Mouse (Mus musculus): ENCODE measurements around the gene Mthfd1. TPM values are rescaled to one million over a fixed set of nuclear protein-coding genes. Genes with fewer than 3 reads are reported as not detected.
A peak's percentile ranks its signal among the peaks of the same experiment; 100 is the strongest.

Mthfd1 gene
- total and polyA plus RNA-seq, 3 experiments: 110 to 133 (median 112) TPM

DNA sequence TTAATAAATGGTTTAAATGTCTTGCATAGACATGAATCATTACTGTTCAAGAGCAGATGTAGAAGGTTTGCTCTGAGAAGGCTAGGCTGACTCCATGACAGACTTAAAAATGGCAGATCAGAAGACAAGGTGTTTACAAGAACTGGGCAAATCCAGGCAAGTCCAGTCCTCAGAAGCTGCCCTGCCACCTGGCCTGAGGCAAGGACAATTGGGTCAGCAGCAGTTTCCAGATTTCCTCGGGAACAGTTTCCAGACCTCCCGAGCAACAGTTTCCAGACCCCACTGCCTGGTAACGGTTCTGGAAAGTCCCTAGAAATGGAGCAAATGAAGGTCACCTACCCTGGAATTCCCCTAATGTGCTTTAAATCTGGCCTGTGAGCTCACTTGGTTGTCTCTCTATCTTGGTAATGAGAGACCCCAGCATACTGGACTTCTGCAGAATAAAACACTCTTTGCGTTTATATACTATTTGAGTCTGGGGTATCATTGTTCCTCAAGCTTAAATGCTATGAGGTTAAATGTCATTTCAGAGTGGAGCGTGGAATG lies 45.6 kb upstream of the Mthfd1 start:
- in situ Hi-C loops (cut with MboI; ENCODE audit: low pct_ligation_motif_present, low pct_unique_long_range_greater_than_20kb, low sequenced_read_pairs): no loop called here
- no peak for TF ChIP-seq KAT2A (IDR thresholded peaks at IDR 0.05; ENCODE audit: insufficient replicate concordance, low read length)
- no peak for TF ChIP-seq IRF4 (IDR thresholded peaks at IDR 0.05; ENCODE audit: low read depth, low read length)
- TF ChIP-seq MAX (IDR thresholded peaks at IDR 0.05; ENCODE audit: low read length): no peak
- no peak for TF ChIP-seq BHLHE40 (IDR thresholded peaks at IDR 0.05; ENCODE audit: low read depth, low read length)
- no peak for TF ChIP-seq GABPA (IDR thresholded peaks at IDR 0.05; ENCODE audit: insufficient replicate concordance, low read depth, low read length)
- no peak for TF ChIP-seq NRF1 (IDR thresholded peaks at IDR 0.05; ENCODE audit: low read depth, low read length)
- TF ChIP-seq ZNF384 (IDR thresholded peaks at IDR 0.05; ENCODE audit: low read depth, low read length): no peak
- TF ChIP-seq ZKSCAN1 (IDR thresholded peaks at IDR 0.05; ENCODE audit: borderline replicate concordance, low read depth, low read length): no peak
- no peak for TF ChIP-seq POLR2A (IDR thresholded peaks at IDR 0.05; ENCODE audit: low read depth, low read length)
- no peak for TF ChIP-seq ETS1 (conservative IDR thresholded peaks at IDR 0.05; ENCODE audit: low read depth, low read length)
- TF ChIP-seq MEF2A (IDR thresholded peaks at IDR 0.05; ENCODE audit: borderline replicate concordance, low read depth, low read length): peak; percentile 65; the same call in 1 of the 2 replicates
- no peak for TF ChIP-seq CHD1 (IDR thresholded peaks at IDR 0.05; ENCODE audit: low read depth, low read length)
- 0 out of 2 replicates have a peak, but pooled peaks have one; percentile 50 for TF ChIP-seq RCOR1 (conservative IDR thresholded peaks at IDR 0.05; ENCODE audit: low read depth, low read length)
- no peak for TF ChIP-seq POLR2AphosphoS2 (IDR thresholded peaks at IDR 0.05; ENCODE audit: low read depth, low read length)
- no peak for TF ChIP-seq RAD21 (IDR thresholded peaks at IDR 0.05; ENCODE audit: low read depth, low read length)
- no peak for TF ChIP-seq E2F4 (IDR thresholded peaks at IDR 0.05; ENCODE audit: insufficient replicate concordance, low read depth, low read length)
- TF ChIP-seq EP300 (IDR thresholded peaks at IDR 0.05; ENCODE audit: low read length): peak; percentile 62
- no peak for TF ChIP-seq ZMIZ1 (IDR thresholded peaks at IDR 0.05; ENCODE audit: low read depth, low read length)
- no peak for TF ChIP-seq MXI1 (IDR thresholded peaks at IDR 0.05; ENCODE audit: low read depth, low read length)
- no peak for TF ChIP-seq MYC (IDR thresholded peaks at IDR 0.05; ENCODE audit: low read depth, low read length)
- no peak for TF ChIP-seq ZC3H11A (IDR thresholded peaks at IDR 0.05; ENCODE audit: low read depth, low read length)
- TF ChIP-seq JUND (conservative IDR thresholded peaks at IDR 0.05; ENCODE audit: low read depth, low read length): no peak
- no peak for TF ChIP-seq CHD2 (IDR thresholded peaks at IDR 0.05; ENCODE audit: low read length)
- TF ChIP-seq PAX5 (IDR thresholded peaks at IDR 0.05; ENCODE audit: low read length): no peak
- no peak for TF ChIP-seq UBTF (IDR thresholded peaks at IDR 0.05; ENCODE audit: low read depth, low read length)
- TF ChIP-seq ELF1 (IDR thresholded peaks at IDR 0.05; ENCODE audit: low read depth, low read length): no peak
- no peak for TF ChIP-seq SIN3A (IDR thresholded peaks at IDR 0.05; ENCODE audit: low read length)
- no peak for TF ChIP-seq CTCF (conservative IDR thresholded peaks at IDR 0.05 in 1 of 2, IDR thresholded peaks at IDR 0.05 in 1 of 2; ENCODE audit: low read depth in 2 of 2, low read length in 2 of 2)
- no peak for TF ChIP-seq USF2 (conservative IDR thresholded peaks at IDR 0.05; ENCODE audit: low read depth, low read length)
- no peak for TF ChIP-seq MAFK (IDR thresholded peaks at IDR 0.05; ENCODE audit: insufficient replicate concordance, low read length)
- TF ChIP-seq USF1 (IDR thresholded peaks at IDR 0.05; ENCODE audit: low read depth, low read length): no peak
- TF ChIP-seq NELFE (IDR thresholded peaks at IDR 0.05; ENCODE audit: low read depth, low read length): no peak
- TF ChIP-seq TBP (conservative IDR thresholded peaks at IDR 0.05; ENCODE audit: low read depth, low read length): no peak
- no peak for TF ChIP-seq MAZ (IDR thresholded peaks at IDR 0.05; ENCODE audit: low read depth, low read length)
- no peak for TF ChIP-seq HCFC1 (IDR thresholded peaks at IDR 0.05; ENCODE audit: low read depth, low read length)
- TF ChIP-seq SMC3 (IDR thresholded peaks at IDR 0.05; ENCODE audit: low read depth, low read length): no peak
- 0 out of 2 replicates have a peak, but pooled peaks have one; percentile 38 for TF ChIP-seq TCF12 (IDR thresholded peaks at IDR 0.05; ENCODE audit: low read depth, low read length)
- TF ChIP-seq JUN (IDR thresholded peaks at IDR 0.05; ENCODE audit: insufficient read depth, low read depth, low read length): 0 out of 2 replicates have a peak, but pooled peaks have one; percentile 13
- dilution Hi-C loops (cut with MboI; ENCODE audit: extremely low pct_ligation_motif_present, extremely low pct_unique_long_range_greater_than_20kb, low sequenced_read_pairs): no loop called here

More for the DNA sequence above, 45.6 kb upstream of the Mthfd1 start:
- H3K27me3 ChIP-seq (replicated peaks): no peaks in the 10 kb centered on the region
- no peak overlapping the region for H3K27ac ChIP-seq (ENCODE audit: insufficient read depth, low read depth)
- H3K4me2 ChIP-seq (ENCODE audit: insufficient read depth, low read depth, poor library complexity, severe bottlenecking): no peak overlapping the region
- no peaks in the 10 kb centered on the region for H3K79me2 ChIP-seq (replicated peaks; ENCODE audit: control insufficient read depth, extremely low read depth, insufficient read depth, poor library complexity, severe bottlenecking)
- H3K4me1 ChIP-seq (ENCODE audit: control insufficient read depth in 1 of 2, insufficient read depth in 2 of 2): peaks cover 13 to 18% of the 10 kb centered on the region in 2 experiments
- H3K9me3 ChIP-seq (replicated peaks; ENCODE audit: low read length): no peaks in the 10 kb centered on the region
- no peaks in the 10 kb centered on the region for H3K36me3 ChIP-seq (replicated peaks in 1 of 2; ENCODE audit: control insufficient read depth in 1 of 2, insufficient read depth in 1 of 2, low read length in 1 of 2)
- H3K9ac ChIP-seq (ENCODE audit: insufficient read depth, low read depth): no peak overlapping the region
- no peak for DNase-seq (ENCODE audit: extremely low read depth)
- H3K4me3 ChIP-seq (replicated peaks in 1 of 3; ENCODE audit: low read depth in 2 of 3, low read length in 2 of 3, poor library complexity in 1 of 3): no peak overlapping the region

Data from CH12.LX (cell line).